Mouse (Mus musculus) embryonic facial prominence, embryonic 11.5 days (tissue): ENCODE results near the gene Igfbp6. TPM values are rescaled to one million over a fixed set of nuclear protein-coding genes. Genes with fewer than 3 reads are reported as not detected.

ENCODE experiments used
- ATAC-seq: fragments of 200-750 bp; cut with Nextera tagmentation; replicated peaks from 2 replicates; pipeline ENCODE4 v1.8.0; 2017; ENCODE audit warnings: low read depth; ENCODE audit not compliant: insufficient number of reproducible peaks, low FRiP score, low TSS enrichment
- DNase-seq: peaks from one replicate; pipeline ENCODE4 v3.0.0-alpha.2; 2015; ENCODE audit warnings: low spot score
- H3K27ac ChIP-seq: fragments of 300-500 bp; sonication (generic); replicated peaks from 2 replicates; pipeline ENCODE4 v1.5.1; 2014; ENCODE audit warnings: mild to moderate bottlenecking, low read depth, low read length, control low read depth
- H3K27me3 ChIP-seq: fragments of 300-500 bp; sonication (generic); 2 replicates; pipeline ENCODE4 v1.6.1; 2014; ENCODE audit warnings: mild to moderate bottlenecking, low read length, moderate library complexity, mixed read lengths; ENCODE audit not compliant: control insufficient read depth, insufficient read depth
- H3K36me3 ChIP-seq: fragments of 300-500 bp; sonication (generic); replicated peaks from 2 replicates; pipeline ENCODE4 v1.6.1; 2014; ENCODE audit warnings: low read depth, mild to moderate bottlenecking, low read length, moderate library complexity, mixed read lengths; ENCODE audit not compliant: control insufficient read depth, insufficient read depth
- H3K4me1 ChIP-seq: fragments of 300-500 bp; sonication (generic); 2 replicates; pipeline ENCODE4 v1.6.1; 2014; ENCODE audit warnings: low read length, mixed read lengths; ENCODE audit not compliant: control insufficient read depth, insufficient read depth
- H3K4me2 ChIP-seq: fragments of 300-500 bp; sonication (generic); 2 replicates; pipeline ENCODE4 v1.6.1; 2014; ENCODE audit warnings: low read depth, mild to moderate bottlenecking, control low read depth, low read length, moderate library complexity
- H3K4me3 ChIP-seq: fragments of 300-500 bp; sonication (generic); 2 replicates; pipeline ENCODE4 v1.5.1; 2014; ENCODE audit warnings: low read depth, low read length, control low read depth
- H3K9ac ChIP-seq: fragments of 300-500 bp; sonication (generic); replicated peaks from 2 replicates; pipeline ENCODE4 v1.6.1; 2014; ENCODE audit warnings: mild to moderate bottlenecking, control low read depth, low read length
- H3K9me3 ChIP-seq: fragments of 300-500 bp; sonication (generic); replicated peaks from 2 replicates; pipeline ENCODE4 v1.6.1; 2016; ENCODE audit warnings: mild to moderate bottlenecking, low read length, inconsistent platforms, mixed read lengths; ENCODE audit not compliant: control insufficient read depth
- WGBS: fragments of 180-500 bp; shearing (Covaris S2); extraction: QIAGEN DNeasy Blood & Tissue Kit; methylation state at CpG from one replicate; pipeline ENCODE4 v1.1.7; 2014; 5-methylcytosine and 5-hydroxymethylcytosine counted together
- polyA plus RNA-seq: library from polyadenylated mRNA; unstranded; fragments of >200 nt; fragmentation: Nextera tagmentation; extraction: Ambion mirVana; gene quantifications from 2 replicates; pipeline ENCODE4 v1.2.1, GENCODE M21; 2014

Igfbp6 gene
- polyA plus RNA-seq, 1 experiment from 2014 or later, result not detected

- Histone ChIP-seq H3K9ac (no peak overlapping the region), H3K4me1 (no peaks in the 10 kb centered on the region), H3K27me3 (no peaks in the 10 kb centered on the region), H3K27ac (no peak overlapping the region), H3K4me2 (no peak overlapping the region), H3K4me3 (no peak overlapping the region), H3K9me3 (no peaks in the 10 kb centered on the region), H3K36me3 (no peaks in the 10 kb centered on the region)
- DNase-seq, result no peak
- WGBS, result 60% methylated on average over 26 of the region's 27 CpGs
- no peak for ATAC-seq
Measured at GRCm38 (mm10) chr15:102160415-102161060, 16.4 kb downstream of the Igfbp6 start.

GRCm38 (mm10) chr15:102163900-102164693 is 19.9 kb downstream of the Igfbp6 start:
- Histone ChIP-seq H3K4me1 (no peaks in the 10 kb centered on the region), H3K4me2 (no peak overlapping the region), H3K27me3 (no peaks in the 10 kb centered on the region), H3K27ac (no peak overlapping the region), H3K36me3 (no peaks in the 10 kb centered on the region), H3K9me3 (no peaks in the 10 kb centered on the region), H3K9ac (no peak overlapping the region), H3K4me3 (no peak overlapping the region)
- ATAC-seq, result no peak
- 65% methylated on average over 3 of the region's 3 CpGs for WGBS
- no peak for DNase-seq

GRCm38 (mm10) chr15:102165468-102166100 is 21.4 kb downstream of the Igfbp6 start:
- H3K9ac ChIP-seq, result no peak overlapping the region; the same call in 1 of the 2 replicates
- no peaks in the 10 kb centered on the region for H3K27me3 ChIP-seq
- H3K4me1 ChIP-seq, result no peaks in the 10 kb centered on the region
- no peak for ATAC-seq
- H3K9me3 ChIP-seq, result no peaks in the 10 kb centered on the region
- peak; percentile 26 for DNase-seq
- H3K4me2 ChIP-seq, result no peak overlapping the region
- no peak overlapping the region for H3K27ac ChIP-seq
- WGBS, result 30% methylated on average over 6 of the region's 6 CpGs
- H3K36me3 ChIP-seq, result no peaks in the 10 kb centered on the region
- H3K4me3 ChIP-seq, result no peak overlapping the region

GRCm38 (mm10) chr15:102167620-102168021 is 23.5 kb downstream of the Igfbp6 start:
- Histone ChIP-seq H3K27me3 (no peaks in the 10 kb centered on the region), H3K36me3 (no peaks in the 10 kb centered on the region), H3K9ac (no peak overlapping the region), H3K9me3 (no peaks in the 10 kb centered on the region), H3K27ac (peak overlapping the region; percentile 29; the same call in 1 of the 2 replicates), H3K4me1 (no peaks in the 10 kb centered on the region), H3K4me2 (no peak overlapping the region), H3K4me3 (no peak overlapping the region)
- ATAC-seq (peak; percentile 63; the same call in 1 of the 2 replicates), DNase-seq (peak; percentile 72)
- WGBS, result 29% methylated on average over 6 of the region's 6 CpGs

GRCm38 (mm10) chr15:102169064-102169463 is 24.9 kb downstream of the Igfbp6 start:
- no peaks in the 10 kb centered on the region for H3K4me1 ChIP-seq
- no peak overlapping the region for H3K4me2 ChIP-seq
- DNase-seq (no peak), ATAC-seq (no peak)
- no peak overlapping the region for H3K27ac ChIP-seq
- H3K9me3 ChIP-seq, result no peaks in the 10 kb centered on the region
- no peaks in the 10 kb centered on the region for H3K36me3 ChIP-seq
- 59% methylated on average over 2 of the region's 2 CpGs for WGBS
- no peak overlapping the region for H3K4me3 ChIP-seq
- no peaks in the 10 kb centered on the region for H3K27me3 ChIP-seq
- no peak overlapping the region for H3K9ac ChIP-seq

- Histone ChIP-seq H3K36me3 (no peaks in the 10 kb centered on the region), H3K27ac (no peak overlapping the region), H3K9me3 (no peaks in the 10 kb centered on the region), H3K4me2 (no peak overlapping the region), H3K27me3 (no peaks in the 10 kb centered on the region), H3K4me1 (no peaks in the 10 kb centered on the region), H3K4me3 (no peak overlapping the region), H3K9ac (no peak overlapping the region)
- no peak for DNase-seq
- no peak for ATAC-seq
- 63% methylated on average over 3 of the region's 3 CpGs for WGBS
Measured at GRCm38 (mm10) chr15:102173581-102173980, 29.4 kb downstream of the Igfbp6 start.

GRCm38 (mm10) chr15:102175736-102176319 is 31.7 kb downstream of the Igfbp6 start:
- ATAC-seq, result no peak
- H3K4me1 ChIP-seq, result no peaks in the 10 kb centered on the region
- no peak overlapping the region for H3K4me3 ChIP-seq
- no peaks in the 10 kb centered on the region for H3K9me3 ChIP-seq
- H3K9ac ChIP-seq, result no peak overlapping the region
- no peak for DNase-seq
- H3K36me3 ChIP-seq, result no peaks in the 10 kb centered on the region
- WGBS, result 85% methylated on average over 16 of the region's 16 CpGs
- no peak overlapping the region for H3K27ac ChIP-seq
- H3K4me2 ChIP-seq, result no peak overlapping the region
- no peaks in the 10 kb centered on the region for H3K27me3 ChIP-seq
